Mouse (Mus musculus) layer of hippocampus, adult 8-10 months (tissue): Measurements from ENCODE around the gene Adh1. TPM values are rescaled to one million over a fixed set of nuclear protein-coding genes. Genes with fewer than 3 reads are reported as not detected.

Experiments
- DNase-seq, 2 experiments: peaks; one replicate each; pipeline ENCODE4 v3.0.0; 2022; ENCODE audit warnings: low spot score in 2 of 2
- total RNA-seq, 4 experiments: library from RNA; stranded (reverse); gene quantifications; 2 replicates each; pipeline ENCODE4 v1.2.4; 2022

Gene Adh1
- total RNA-seq, 4 experiments from 2014 or later = 1.1 to 2.1 (median 1.8) TPM

- DNase-seq = no peak
Measured at GRCm38 (mm10) chr3:138285986-138286385, 25.2 kb downstream of the Adh1 start.

GRCm38 (mm10) chr3:138287686-138288085 lies 26.9 kb downstream of the Adh1 start:
- no peak for DNase-seq

- no peak for DNase-seq
Measured at GRCm38 (mm10) chr3:138290672-138291071, 29.9 kb downstream of the Adh1 start.

DNA sequence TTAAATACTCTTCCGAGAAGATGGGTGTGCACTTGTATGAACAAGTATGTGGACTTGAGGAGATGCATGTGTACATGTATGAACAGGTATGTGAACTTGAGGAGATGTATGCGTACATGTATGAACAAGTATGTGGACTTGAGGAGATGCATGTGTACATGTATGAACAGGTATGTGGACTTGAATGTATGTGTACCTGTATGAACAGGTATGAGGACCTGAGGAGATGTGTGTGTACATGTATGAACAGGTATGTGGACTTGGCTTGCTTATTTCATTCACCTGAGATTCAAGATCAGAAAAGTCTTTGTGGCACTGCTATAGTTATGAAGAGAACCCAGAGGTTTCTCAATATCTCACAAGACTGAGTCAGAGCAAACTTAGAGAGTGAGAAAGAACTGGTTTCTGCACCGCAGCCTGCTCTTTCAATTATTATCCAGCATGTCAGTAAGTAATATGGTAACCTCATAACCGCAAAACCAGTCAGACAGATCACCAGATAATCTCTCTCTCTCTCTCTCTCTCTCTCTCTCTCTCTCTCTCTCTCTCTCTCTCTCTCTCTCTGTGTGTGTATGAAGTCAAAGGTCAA lies 30.8 kb downstream of the Adh1 start:
- no peak for DNase-seq

DNA sequence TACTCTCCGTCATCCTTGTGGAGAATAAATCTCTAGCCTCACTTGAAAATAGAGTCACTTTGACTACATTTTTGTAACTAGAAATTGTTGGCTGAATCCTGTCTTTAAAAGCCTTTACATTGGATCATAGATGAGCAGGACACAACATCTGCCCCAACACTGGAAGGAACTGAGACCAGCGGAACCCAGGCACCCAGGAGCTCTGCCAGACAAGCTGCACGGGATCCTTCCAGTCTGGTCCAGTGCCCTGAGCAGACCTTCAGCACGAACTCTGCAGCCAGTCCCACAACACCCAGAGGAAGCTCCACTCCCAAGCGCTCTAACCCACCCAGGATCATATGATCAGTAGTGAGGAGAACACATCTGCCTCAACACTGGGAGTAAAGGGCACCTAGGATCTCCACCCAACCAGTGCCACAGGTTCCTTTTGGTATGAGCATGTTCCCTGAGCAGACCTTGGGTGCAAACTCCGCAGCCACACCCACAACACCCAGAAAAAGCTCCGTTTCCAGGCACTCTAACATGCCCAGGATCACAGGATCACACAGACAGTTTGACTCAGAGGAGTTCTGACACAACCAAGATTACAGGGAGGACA lies 32.6 kb downstream of the Adh1 start:
- no peak for DNase-seq

DNA sequence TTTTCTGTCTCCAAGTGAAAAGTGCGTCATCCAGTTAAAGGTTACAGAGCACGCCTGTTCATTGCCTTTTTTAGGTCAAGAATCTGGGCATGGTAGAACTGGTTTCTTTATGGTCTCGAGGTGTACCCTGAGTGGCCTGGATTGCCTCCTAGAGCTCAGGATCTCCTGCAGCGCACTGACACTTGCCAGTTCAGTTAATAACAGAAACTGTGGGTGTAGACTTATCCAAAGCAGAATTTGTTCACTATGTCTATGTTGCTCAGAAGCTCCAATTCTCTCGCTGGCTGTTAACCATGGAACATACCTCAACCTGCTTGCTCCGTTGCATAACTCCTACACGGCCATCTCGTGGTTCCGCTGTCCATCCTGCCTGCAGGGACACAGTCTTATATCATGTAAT lies 39.3 kb downstream of the Adh1 start:
- DNase-seq = no peak

GRCm38 (mm10) chr3:138302676-138303075 lies 41.9 kb downstream of the Adh1 start:
- DNase-seq = no peak

DNA sequence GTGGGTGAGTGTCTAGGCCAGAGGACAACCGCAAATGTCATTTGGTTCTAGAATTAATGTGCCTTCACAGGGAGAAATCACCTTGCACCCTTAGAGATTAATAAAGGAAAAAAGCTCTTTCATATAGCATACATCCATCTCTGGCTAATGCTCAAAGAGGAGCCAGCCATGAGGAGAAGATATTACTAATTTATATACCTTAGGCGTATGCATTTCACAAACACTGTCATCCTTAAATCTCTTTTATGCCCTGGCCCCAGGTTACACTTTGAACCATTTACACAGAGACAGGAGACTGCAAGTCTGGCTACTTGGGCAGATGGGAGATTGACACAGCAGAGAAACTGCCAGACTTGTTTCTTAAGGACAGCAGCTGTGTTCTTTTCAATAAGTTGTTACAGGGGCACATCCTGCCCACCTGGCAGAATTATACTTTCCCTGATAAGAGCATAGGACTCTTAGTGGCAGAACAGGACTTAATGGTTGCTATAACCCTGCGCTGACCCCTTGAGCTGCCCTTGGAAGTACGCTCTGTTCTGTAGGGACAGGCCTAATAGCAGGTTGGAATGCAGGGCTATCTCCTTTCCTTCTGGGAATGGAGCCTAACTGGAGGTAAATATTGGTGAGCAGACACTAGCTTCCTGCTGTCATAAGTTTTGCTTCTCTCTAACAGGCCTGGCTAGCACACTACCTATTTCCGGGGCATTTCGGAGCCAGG lies 43.1 kb downstream of the Adh1 start:
- no peak for DNase-seq

- DNase-seq = no peak
Measured at GRCm38 (mm10) chr3:138304489-138304871, 43.7 kb downstream of the Adh1 start.

DNA sequence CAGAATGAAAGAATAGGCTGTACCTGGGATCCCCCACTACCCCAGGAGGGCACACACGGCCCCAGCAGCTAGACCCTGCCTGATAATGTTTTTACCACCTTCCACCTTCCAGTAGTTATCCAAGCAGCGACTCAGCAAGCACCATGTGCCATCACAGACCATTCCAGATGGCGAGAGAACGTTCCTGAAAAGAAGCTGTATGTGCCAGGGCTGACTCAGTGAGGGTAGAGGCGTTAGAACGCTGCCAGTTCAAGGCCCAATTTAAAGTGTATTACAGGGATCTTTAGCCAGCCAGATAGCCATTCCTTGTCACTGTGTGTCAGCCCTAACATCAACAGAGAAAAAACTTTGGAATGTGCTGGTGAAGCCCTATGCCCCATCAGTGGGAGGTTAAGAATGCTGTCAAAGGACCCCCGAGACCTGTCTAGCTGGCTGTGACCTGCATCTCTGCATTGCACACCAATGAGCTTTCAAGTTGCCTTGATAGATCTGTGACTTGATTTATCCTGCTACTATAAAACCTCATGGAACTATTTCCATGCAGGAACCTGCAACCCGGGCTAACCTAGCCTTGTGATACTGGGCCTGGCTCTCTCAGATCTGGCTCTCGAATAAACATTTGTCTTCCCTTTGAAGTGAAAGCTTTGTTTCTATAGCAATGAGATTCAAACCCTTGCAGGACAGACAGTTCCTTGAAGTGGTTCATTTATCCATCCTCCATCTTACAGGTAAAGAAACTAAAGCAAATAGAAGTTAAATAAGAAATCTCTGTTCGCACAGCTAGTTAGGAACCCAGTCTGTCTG lies 44.9 kb downstream of the Adh1 start:
- peak; percentile 9 to 31 for DNase-seq

GRCm38 (mm10) chr3:138306290-138306683 lies 45.5 kb downstream of the Adh1 start:
- no peak for DNase-seq

- no peak for DNase-seq
Measured at GRCm38 (mm10) chr3:138309910-138310309, 49.1 kb downstream of the Adh1 start.

- no peak for DNase-seq
Measured at GRCm38 (mm10) chr3:138311015-138311414, 50.2 kb downstream of the Adh1 start.

- no peak for DNase-seq
Measured at GRCm38 (mm10) chr3:138312965-138313364, 52.2 kb downstream of the Adh1 start, which contains the start of gene Adh6a. Gene Adh6a, plus strand, starts transcription at chr3:138313286.

DNA sequence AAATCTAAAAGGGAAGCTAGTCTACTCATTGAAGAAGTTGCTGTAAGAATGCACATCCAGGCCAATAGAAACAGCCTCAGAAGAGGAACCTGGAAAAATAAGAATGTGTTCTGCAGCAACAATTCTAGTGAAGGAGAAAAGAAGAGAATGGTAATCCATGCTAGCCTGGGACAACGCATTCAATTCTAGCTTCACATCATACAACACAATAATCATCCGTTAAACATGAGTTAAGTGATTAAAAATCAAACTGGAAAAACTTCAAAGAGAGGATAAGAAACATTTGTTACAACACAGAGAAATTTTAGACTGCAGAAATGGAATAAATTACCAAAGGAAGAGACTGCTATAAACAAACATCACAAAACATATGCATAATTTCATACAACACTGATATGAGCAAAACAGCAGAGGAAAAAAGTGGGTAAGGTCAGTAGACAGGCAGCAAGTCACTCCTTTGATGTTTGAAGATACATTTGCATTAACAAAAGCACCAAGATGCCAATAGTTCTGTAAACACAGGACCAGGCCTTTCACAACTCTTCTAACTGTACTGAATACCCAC lies 56.2 kb downstream of the Adh1 start:
- DNase-seq = no peak

- no peak for DNase-seq
Measured at GRCm38 (mm10) chr3:138325001-138325400, 64.2 kb downstream of the Adh1 start.

DNA sequence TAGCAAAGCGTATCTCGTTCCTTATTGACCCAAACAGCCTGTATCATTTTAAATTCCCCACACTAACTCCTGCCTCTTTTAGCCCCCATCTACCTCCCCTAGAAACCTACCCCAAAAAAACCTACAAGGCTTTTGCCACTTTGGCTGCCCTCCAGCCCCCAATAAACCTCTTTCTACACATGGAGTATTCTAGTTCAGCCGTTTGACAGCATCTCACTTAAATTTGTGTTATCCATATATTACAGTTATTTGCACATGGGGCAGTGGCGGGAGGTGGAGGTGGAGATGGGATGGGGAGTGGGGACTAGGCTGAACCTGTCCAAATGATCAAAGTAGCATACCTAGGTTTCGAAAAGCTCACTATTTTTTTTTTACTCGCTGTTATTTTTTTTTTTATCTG lies 64.7 kb downstream of the Adh1 start:
- DNase-seq = no peak

DNA sequence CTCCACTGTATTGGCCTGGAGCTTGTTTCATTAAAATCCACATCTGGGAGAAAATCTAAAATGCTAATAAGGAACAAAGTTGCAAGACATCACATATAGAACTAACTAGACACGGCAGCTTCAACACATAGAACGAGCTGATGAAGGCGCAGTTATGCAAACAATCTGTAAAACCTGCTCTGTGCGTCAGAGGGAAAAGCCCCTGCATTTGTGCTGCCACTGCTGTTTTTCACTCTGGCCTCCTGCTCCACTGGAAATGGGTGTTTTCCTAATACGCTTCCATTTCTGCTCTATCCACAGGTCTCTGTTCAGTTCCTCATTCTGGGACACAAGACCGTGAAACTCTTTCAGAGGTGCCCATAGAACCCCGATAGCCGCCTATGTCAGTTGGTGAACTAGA lies 73.1 kb downstream of the Adh1 start:
- DNase-seq = no peak

GRCm38 (mm10) chr3:138334320-138334719 lies 73.5 kb downstream of the Adh1 start:
- DNase-seq = no peak

- no peak for DNase-seq
Measured at GRCm38 (mm10) chr3:138335566-138335965, 74.8 kb downstream of the Adh1 start.

DNA sequence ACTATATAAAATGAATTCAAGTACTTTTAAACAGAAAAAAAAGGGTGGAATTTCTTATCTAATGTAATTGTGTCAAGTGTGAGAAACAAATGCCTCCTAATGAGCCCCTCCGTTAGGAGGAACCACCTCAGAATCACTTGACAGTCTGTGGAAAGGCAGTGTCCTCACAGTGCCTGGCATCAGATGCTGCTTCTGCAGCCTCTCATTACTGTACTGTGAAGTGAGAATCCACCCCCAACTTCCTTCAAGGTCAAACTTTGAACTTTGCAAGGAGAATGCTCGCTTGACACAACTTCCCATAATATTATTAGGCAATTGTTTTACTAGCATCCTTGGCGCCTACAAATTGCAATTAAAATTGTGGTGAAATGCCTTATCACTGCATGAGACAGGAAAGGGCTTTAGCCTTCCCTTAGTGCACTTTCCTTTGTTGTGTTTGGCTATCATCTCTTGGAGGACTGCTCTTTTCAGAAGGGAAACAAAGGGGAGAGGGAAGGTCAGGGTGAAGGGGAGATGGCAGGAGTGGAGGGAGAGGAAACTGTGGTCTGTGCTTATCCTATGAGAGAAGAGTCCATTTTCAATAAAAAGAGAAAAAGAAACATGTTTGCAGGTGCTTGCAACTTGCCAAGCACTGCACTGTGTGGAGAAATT lies 75.4 kb downstream of the Adh1 start:
- DNase-seq = no peak
